Mouse (Mus musculus): ENCODE measurements around the gene Tspan9.

DNA sequence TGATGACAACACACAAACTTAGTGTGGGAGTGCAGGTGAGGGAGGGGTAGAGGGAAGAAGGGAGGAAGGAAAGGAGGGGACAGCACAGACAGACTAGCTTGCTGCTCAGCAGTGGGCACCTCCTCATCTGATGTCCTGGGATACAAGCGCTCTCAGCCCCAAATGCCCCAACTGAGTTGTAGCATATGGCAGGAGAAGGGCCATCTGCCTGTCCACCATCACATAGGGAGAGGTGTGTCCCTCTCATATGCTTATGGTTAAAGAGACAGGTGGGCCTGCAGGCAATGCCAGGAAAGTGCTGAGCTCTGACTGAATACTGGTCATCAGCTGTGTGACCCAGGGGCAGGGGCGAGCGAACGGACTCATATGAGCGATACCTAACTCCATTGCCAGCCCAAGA lies 163.6 kb downstream of the Tspan9 start:
- no peak for TF ChIP-seq HCFC1 (IDR thresholded peaks at IDR 0.05; ENCODE audit: borderline replicate concordance, insufficient read depth, low read length)
- TF ChIP-seq MAFK (IDR thresholded peaks at IDR 0.05; ENCODE audit: insufficient read depth, low read depth, low read length): no peak
- no peak for TF ChIP-seq ZNF384 (IDR thresholded peaks at IDR 0.05; ENCODE audit: low read depth, low read length)
- no peak for TF ChIP-seq CHD2 (IDR thresholded peaks at IDR 0.05; ENCODE audit: low read depth, low read length)
